Mouse (Mus musculus) frontal cortex, adult 2 months (tissue): Measurements from ENCODE around the gene Pde3a. TPM values are rescaled to one million over a fixed set of nuclear protein-coding genes. Genes with fewer than 3 reads are reported as not detected.

ENCODE experiments used
- DNase-seq, 2 experiments: peaks; one replicate each; pipeline ENCODE4 v3.0.0; 2022; ENCODE audit warnings: low spot score in 1 of 2; ENCODE audit errors: extremely low spot score in 1 of 2
- polyA plus RNA-seq: library from polyadenylated mRNA; depleted of rRNA; stranded (reverse); fragments of >200 nt; gene quantifications from 2 replicates; pipeline ENCODE4 v1.2.3, GENCODE M21; 2012

The Pde3a gene
- polyA plus RNA-seq, 1 experiment: 1.5 TPM

DNA sequence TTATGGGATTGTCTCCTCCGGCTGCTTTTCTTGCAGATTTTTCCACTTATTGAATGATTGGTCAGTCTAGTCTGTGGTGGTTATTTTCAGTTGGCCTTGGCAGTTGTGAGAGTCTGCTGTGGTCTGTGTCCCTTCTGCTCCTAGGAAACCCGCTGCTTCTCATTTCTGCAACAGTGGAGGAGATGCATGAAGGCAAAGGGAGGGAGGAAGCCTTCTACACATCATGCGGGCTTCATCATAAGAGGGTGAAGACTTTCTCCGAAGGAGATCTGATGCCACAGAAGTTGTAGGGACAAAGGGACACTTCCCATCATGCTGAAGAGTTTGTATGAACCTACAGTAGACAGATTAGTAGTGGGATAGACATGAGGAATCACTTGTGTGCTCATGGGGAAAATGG is 16.2 kb downstream of the Pde3a start:
- no peak for DNase-seq

DNA sequence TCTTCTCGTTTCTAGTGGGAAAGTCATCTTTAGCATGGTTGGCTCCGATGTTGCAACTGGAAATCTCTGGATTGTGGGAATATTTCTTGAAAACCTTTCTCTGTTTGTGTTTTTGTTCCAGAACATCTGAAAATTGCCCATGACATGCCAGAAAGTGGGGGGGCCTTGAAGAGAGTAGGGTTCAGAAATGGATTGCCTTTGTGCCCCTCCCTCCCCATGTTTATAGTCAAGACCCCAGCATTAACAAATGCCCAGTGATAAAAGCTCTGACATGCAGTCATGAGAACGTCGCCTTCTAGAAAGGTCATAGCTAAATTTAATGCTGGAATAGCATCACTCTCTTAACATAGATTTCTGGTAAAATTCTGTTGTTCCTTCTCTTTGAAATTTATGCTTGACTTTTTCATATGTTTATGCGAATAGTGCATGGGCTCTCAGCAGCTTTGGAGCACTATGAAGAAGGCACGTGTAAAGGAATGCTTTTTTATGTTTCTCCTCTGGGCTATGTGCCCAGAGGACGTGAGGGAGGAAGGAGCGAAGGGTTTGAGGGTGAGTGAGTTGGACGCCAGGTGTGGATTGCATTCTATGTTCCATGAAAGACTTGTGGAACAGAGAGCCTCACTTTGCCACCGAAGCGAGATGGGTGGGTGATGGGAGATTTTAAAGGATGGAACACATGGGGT is 19.0 kb downstream of the Pde3a start:
- no peak for DNase-seq

DNA sequence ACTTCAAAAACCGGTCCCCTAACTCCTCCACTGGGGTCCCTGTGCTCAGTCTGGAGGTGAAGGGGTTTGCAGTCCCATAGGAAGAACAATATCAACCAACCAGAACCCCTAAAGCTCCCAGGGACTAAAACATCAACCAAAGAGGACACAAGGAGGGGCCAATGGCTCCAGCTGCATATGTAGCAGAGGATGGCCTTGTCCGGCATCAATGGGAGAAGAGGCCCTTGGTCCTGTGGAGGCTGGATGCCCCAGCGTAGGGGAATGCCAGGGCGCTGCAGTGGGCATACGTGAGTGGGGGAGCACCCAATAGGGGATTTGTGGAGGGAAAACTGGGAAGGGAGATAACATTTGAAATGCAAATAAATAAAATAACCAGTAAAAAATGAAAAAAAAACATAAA is 19.8 kb downstream of the Pde3a start:
- DNase-seq: no peak

DNA sequence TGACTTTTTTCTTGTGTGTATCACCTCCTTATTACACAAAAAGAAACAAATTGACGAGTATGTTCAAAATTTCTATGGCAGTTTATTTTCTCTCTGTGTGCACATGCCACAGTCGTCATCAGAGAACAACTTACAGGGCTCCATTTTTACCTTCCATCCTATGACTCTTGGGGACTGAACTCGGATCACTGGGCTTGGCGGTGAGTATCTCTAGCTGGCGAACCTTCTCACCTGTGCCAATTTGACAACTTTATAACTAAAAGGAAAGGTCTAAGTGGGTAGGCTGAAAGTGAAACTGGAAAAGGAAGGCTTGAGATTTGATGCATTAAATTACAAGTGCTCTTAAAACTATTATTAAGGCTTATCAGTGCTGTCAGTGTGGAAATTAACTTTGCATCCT is 22.1 kb downstream of the Pde3a start:
- no peak for DNase-seq

DNA sequence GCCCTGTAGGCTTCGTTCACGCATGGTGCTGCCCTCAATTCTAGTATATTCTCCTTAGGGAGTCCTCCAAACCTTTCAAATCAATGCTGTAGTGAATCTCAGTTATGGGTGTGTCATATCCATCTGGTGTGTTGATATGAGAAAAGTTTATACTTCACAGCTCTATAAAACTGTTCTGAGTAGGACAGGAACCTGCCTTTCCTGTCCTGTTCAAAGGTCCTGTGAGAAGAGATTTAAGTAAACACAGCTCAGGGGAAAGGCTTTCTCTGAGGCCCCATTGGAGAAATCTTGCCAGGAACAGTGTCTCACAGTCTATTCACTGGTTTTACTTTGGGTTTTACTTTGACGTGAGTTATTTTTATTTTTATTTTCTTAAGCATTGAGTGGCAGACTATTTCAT is 22.5 kb downstream of the Pde3a start:
- DNase-seq: no peak

DNA sequence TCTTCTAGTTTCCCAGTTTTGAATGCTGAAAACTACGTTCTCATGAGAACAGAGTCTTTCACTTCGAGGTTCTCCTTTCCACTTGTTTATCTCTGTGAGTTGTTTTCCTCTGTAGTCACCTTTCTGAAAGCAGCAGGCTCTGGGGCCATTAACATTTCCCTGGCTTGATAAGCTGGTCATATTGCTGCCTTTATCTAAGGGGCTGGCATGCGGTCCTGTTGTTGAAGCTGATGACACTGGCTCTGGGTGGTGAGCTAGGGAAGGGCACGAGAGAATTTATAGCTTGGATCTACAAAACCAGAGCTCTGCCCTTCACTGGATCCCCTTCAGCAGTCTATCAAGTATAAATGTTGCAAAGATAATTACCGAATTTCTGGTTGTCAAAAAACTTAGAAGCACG is 24.6 kb downstream of the Pde3a start:
- no peak for DNase-seq

DNA sequence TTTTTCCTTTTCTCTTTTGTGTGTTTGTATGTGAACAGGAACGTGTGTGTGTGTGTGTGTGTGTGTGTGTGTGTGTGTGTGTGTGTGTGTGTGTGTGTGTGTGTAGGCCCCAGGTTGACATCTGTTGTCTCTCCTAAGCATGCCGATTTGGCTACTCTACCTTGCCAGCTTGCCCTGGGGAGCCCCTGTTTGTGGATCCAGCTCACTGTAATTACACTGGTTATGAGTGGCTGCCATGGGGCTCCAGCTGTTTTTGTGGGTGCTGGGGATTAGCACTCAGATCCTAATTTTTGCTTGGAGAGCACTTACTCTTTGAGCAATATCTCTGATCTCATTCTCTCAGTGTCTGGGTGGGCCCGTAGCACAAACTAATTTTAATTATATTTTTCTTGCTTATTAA is 32.6 kb downstream of the Pde3a start:
- no peak for DNase-seq

DNA sequence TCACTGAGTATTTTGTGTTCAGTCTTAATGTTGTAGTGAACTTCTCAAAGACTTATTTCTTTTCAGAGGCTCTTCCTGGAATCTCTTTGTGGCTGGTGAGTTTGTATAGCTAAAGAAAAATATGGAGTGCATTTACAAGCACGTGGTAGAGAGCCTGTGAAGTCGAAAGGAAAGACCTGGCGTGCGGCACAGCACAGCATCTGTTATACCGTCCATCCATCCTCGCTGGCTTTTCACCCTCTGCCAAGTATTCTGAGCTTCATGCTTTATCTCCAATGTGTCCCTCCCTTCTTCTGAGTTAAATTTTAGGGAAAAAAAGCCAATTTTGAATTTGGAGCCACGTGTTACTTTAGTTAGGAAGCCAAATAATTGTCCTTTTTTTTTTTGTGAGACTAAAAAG is 33.7 kb downstream of the Pde3a start:
- no peak for DNase-seq

DNA sequence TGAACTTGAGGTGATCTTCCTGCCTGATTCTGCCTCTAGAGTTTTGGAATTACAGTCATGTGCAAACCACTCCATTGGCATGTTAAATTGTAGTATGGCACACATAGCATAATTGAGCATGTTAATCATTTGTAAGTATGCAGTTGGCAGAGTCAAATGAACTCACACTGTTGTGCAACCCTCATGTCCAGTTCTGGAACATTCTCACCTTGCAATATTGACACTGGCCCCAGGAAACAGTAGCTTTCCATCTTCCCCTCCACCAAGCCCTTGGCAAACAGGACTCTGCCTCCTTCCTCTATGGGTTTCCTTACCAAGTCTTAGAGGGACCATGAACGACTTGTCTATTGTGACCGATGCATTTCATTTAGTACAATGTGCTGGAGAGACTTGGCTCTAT is 42.1 kb downstream of the Pde3a start:
- no peak for DNase-seq

DNA sequence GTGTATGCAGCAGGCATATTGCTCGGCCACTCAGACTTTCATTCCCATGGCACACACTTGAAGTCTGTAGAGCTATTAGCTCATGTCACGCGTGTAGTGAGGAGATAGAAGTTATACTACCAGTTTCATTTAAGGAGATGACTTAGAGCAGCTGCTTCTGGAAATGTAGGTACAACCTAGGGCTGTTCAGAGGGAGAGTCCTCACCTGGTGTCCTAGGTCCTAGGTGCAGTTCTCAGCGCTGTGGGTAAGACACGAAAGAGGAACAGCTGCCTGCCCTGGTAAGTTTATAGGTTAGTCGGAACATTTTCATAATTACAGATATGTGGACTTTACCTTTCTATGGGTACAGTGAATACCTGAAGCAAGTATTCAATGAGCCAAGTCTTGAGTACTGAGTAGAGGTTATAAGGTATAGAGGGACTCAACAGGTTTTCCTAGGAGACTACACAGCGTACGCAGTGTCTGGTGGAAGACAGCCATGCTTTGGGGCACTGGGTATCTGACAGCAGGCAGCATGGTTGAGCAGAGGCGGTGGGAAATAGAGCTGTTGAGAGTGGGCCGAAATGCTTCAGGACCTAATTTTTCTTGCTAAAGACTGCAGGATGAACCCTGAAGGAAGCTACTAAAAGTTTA is 43.9 kb downstream of the Pde3a start:
- no peak for DNase-seq

DNA sequence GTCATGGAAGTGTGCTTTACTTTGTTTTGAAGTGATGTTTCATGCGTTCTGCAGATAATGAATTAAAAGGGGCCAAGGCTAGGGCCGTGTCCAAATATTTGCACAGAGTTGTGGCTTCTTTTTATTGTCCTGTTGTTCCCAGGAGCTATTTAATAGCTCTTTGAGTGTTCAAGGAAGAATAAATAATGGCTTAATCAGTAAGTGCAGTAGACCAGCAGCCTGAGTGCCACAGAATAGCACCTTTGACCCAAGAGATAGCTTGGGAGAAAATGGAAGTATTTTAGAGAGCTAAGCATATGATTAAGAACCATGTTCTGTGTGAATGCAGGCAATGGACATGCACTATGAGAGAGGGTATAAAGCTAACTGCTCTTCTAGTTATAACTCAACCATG is 44.4 kb downstream of the Pde3a start:
- no peak for DNase-seq

DNA sequence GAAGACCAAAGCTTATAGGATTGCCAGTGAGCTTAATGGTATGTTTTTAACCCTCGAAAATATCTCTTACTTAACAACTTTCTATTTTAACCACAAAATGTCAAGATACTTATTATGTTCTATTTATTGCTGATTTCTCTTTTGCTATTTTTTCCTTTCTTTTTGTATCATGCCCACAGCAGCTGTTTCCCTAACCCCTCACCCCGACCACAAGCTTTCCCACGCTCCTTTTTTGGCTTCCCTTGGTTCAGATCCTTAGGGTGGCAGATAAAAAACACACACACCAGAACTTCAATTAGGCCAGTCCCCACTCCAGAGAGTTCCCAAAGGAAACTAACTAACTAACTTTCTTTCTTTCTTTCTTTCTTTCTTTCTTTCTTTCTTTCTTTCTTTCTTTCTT is 46.2 kb downstream of the Pde3a start:
- no peak for DNase-seq

DNA sequence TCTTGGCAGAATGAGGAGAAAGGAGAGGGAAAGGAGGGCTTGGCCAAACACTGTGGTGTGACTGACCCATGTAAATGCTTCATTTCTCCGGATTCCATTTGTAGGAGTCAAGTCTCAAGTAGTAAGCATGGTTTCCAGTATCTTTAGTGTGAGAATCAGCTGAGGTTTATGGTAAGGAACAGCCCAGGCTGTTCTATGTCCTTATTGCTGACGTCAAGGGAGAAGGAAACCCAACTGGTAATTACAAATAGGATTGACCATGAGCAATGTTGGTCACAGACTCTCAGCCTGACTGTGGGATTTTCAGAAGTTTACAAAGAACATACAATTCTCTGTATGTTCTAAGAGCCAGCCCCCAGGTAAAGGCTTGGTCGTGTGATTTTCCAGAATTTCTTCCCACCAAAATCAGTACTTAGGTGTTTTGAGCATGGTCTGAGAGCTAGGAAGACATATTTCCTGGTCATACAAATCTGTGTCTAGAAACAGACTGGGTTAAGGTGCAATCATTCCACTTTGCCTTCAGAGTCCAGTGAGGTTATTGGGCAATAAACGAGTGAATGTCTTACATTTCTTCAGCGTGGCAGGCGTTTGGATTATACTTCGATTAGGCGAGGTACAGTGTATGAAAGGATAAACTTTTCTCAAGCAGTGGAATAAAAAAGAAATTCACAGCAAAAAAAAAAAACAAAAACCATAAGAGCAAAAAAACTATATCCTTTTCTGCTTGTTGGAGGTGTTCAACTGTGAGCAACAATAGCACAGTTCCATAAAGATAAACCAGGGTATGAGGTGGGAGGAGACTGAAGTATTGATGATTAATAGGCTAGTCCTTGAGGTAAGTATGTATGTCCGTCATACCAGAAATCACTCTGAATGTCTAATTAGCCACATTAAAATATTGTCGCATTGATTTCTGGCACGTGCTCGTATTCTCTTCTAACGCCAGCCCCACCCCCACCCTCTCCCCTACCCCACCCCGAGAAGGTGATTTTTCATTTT is 53.0 kb downstream of the Pde3a start:
- no peak for DNase-seq

DNA sequence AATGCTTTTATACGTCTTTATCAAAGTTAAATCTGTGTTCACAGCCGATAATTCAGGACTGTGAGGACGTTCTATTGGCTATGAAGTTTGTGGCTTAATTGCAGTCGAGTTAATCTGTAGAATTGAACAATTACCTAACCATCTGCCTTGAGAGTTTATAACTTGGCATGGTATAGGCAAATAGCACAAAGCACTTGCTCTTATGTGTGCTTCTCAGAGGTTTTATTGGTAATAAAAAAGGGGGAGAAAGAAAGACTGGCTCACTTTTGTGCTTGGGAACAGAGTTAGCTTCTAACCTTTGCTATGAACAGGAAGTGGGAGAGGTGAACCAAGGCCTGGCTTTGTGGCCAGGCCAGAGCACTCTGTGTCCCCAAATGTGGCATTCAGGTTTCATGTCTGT is 53.8 kb downstream of the Pde3a start:
- no peak for DNase-seq

DNA sequence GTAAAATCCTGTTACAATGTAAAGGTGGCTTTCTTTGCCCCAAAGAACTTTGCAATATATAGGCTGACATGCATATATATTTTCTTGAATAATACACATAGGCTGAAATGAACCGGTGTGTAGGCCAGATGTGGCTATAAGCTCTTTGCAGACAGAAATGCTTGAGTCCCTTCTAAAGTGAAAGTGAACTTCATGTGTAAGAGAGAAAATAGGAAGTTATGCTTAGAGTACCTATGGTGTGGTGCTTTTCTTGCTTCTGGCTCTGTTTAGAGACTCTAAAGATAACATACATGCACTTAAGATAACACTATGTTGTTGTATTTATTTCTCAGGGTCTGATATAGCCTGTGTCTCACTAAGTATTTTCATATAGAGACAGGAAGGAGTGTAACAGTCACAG is 58.3 kb downstream of the Pde3a start:
- no peak for DNase-seq

DNA sequence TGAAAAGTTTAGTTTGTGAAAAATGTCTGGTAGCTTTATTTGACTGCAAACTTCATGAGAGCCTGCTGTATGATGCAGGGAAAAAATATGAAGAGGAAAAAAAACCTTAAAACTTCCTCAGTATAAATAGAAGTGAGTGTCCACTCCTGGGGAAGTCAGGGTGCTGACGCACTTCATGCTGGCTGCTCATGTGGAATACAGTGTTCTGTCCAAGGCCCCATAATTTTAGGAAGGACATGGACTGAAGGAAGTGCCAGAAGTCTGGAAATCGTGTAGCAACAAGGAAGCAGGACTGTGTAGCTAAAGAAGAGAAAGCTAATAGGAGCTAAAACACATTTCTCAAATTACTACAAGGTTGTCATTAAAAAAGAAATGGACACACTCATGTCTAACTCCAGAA is 59.4 kb downstream of the Pde3a start:
- no peak for DNase-seq

DNA sequence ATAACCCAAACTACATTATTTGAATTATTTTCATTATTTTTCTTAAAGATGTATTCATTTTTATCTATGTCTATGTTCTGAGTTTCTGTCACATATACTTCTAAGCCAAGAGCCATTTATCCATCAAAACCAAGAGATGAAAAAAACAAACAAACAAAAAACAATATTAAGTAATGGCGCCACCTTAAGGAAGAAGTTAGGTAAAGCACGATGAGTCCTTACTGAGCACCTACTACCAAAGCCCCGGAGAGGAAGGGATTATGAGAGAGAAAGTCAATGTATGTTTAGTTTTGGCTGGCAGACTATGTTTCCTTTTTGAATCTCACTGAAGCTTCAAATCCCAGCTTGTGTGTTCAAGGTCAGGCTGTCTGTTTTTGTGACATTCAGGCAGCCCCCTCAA is 60.8 kb downstream of the Pde3a start:
- DNase-seq: peak in 1 of 2 experiments; percentile 21

DNA sequence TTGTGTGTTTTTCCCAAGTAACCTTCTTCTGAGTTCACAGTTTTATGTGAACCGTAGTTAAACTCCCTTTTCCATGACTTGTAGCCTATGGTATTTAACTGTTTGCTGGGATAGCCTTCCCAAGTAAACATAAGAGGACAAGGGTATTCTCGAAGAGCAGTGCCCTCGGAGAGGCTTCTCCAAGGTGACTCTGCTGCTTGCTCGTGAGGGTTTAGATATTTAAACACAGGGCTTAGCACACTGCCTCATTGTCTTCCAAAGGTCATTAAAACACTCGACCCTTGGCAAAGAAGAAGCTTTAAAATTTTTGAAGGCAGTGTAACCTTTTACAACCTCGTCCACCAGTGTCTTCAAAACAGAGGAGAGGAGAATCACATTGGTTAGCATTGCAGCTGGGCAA is 61.3 kb downstream of the Pde3a start:
- no peak for DNase-seq

DNA sequence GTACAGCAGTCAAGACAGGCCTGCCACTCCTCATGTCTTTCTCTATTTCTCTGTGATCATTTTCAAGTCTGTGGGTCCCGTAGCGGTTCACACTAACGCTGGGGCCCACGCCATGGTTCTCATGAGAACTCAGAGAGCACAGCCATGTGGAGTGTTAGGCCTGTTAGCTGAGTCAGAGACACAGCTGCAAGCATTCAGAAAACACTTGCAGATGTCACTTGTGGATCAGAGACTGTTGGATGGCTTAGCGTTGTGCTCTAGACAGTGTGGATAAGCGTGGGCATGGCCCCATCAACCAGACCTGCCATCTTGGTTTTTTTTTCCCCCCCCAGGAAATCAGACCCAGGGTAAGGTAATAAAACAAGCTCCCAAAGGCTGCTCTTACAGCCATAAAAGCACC is 62.5 kb downstream of the Pde3a start:
- peak in 1 of 2 experiments; percentile 7 for DNase-seq

DNA sequence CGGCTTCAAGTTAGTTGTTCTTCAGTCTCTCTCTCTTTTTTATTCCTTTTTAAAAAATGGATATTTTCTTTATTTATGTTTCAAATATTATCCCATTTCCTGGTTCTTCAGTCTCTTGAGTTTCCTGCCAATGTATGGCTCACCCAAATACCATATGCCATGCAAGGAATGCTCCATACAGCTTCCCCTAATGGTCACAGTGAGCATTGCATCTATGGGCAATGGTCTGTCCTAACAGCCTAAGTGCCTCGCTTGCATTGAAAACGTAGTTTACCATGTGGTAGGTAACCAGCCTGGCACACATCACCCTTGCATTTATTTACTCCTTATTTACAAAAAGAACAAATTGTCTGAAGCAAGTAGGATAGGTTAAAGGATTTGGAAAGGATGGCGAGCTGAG is 64.0 kb downstream of the Pde3a start:
- DNase-seq: no peak

DNA sequence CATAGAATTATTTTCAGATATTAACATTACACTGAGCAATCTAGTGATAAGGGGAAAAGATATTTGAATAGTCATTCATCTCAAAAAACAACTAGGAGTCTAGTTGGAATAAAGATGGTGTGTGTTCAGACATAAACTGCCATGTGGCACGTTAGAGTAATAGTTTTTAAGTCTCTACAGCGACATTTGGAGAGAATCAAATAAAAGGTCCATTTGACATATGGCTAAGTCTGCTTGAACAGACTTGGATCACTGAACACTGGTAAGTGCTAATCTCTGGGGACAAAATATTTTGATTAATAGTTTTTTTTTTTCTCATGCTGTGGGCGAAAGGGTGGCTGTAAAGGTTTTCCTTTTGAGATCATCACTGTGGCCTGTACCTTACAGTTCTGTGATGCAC is 69.4 kb downstream of the Pde3a start:
- no peak for DNase-seq

DNA sequence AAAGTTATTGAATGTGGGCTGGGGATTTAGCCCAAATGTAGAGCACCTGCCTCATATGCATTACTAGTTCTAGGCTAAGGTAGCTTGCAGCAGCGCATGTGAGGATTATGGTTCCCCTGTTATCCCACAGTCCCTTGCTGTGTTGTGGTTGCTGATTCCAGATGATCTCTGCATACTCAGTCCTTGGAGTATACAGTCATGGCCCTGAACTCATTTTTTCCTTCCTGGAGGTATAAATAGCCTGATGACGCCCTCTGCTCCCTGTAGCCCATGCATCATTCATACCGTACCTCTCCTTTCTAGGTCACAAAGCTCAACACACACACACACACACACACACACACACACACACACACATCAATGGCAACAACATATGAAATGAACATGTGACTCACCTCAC is 72.2 kb downstream of the Pde3a start:
- DNase-seq: no peak
